Mouse (Mus musculus) heart, adult 2 months (tissue): ENCODE results near the gene Slbp. TPM values are rescaled to one million over a fixed set of nuclear protein-coding genes. Genes with fewer than 3 reads are reported as not detected.
A peak's percentile ranks its signal among the peaks of the same experiment; 100 is the strongest.

Source experiments
- DNase-seq, 2 experiments: peaks; one replicate each; pipeline ENCODE4 v3.0.0; 2021
- H3K27ac ChIP-seq: fragments of 200-600 bp; 2 replicates; pipeline ENCODE4 v1.8.1; 2022
- H3K27me3 ChIP-seq: fragments of 200-500 bp; 2 replicates; pipeline ENCODE4 v1.6.1; 2012; ENCODE audit warnings: mild to moderate bottlenecking, low read length, inconsistent platforms, mixed read lengths; ENCODE audit not compliant: control insufficient read depth, insufficient read depth
- H3K36me3 ChIP-seq: fragments of 200-500 bp; 2 replicates; pipeline ENCODE4 v1.6.1; 2012; ENCODE audit warnings: low read length, inconsistent platforms; ENCODE audit not compliant: control insufficient read depth, insufficient read depth
- H3K4me1 ChIP-seq: fragments of 200-500 bp; 2 replicates; pipeline ENCODE4 v1.6.1; 2011; ENCODE audit warnings: low read length; ENCODE audit not compliant: control insufficient read depth, insufficient read depth
- H3K4me3 ChIP-seq: fragments of 200-600 bp; 2 replicates; pipeline ENCODE4 v1.8.1; 2022
- H3K79me2 ChIP-seq: fragments of 200-500 bp; replicated peaks from 2 replicates; pipeline ENCODE4 v1.6.1; 2012; ENCODE audit warnings: mild to moderate bottlenecking, inconsistent platforms, low read length, moderate library complexity, mixed read lengths; ENCODE audit not compliant: control insufficient read depth, insufficient read depth
- H3K9ac ChIP-seq: fragments of 200-500 bp; 2 replicates; pipeline ENCODE4 v1.6.1; 2012; ENCODE audit warnings: low read depth, mild to moderate bottlenecking, control low read depth, inconsistent platforms, low read length, mixed read lengths
- CTCF ChIP-seq: fragments of 200-600 bp; IDR thresholded peaks from 2 replicates; pipeline ENCODE4 v1.8.1; 2022; ENCODE audit warnings: antibody characterized with exemption, mild to moderate bottlenecking, moderate library complexity
- EP300 ChIP-seq: fragments of 200-500 bp; IDR thresholded peaks from 2 replicates; pipeline ENCODE4 v1.6.1; 2011; ENCODE audit warnings: low read depth, low read length, control low read depth; ENCODE audit not compliant: insufficient read depth
- POLR2A ChIP-seq: fragments of 200-500 bp; IDR thresholded peaks from 2 replicates; pipeline ENCODE4 v1.6.1; 2011; ENCODE audit warnings: mild to moderate bottlenecking, low read depth, low read length, control low read depth; ENCODE audit not compliant: insufficient read depth
- WGBS: fragments of 180-500 bp; shearing (Covaris S2); methylation state at CpG from one replicate; pipeline ENCODE4 v1.1.7; 2018; 5-methylcytosine and 5-hydroxymethylcytosine counted together
- intact Hi-C: fragments of 180-260 bp; cut with DNase I; formaldehyde crosslinking; loops from one replicate; pipeline ENCODE4 v1.15.1; 2025
- long read RNA-seq: library from polyadenylated mRNA; stranded (forward); transcript quantifications from one replicate; pipeline ENCODE4 v2.0.0, GENCODE M21; 2021
- polyA plus RNA-seq: library from polyadenylated mRNA; depleted of rRNA; stranded (reverse); fragments of >200 nt; gene quantifications from 2 replicates; pipeline ENCODE4 v1.2.3, GENCODE M21; 2012; rRNA removed
- total RNA-seq, 2 experiments: library from RNA; stranded (reverse); gene quantifications; 2 replicates each; pipeline ENCODE4 v1.2.3; 2021

Slbp gene
- 10 to 100 TPM; 10.6 to 12.7 TPM for total RNA-seq
- 7.7 and 13.8 TPM in 2 replicates for polyA plus RNA-seq
- long read RNA-seq, transcript Slbp-201 (8 exons, 1,906 nt) = major isoform, 8 of 9 reads
- long read RNA-seq, partial matches to known transcripts = 1 of 9 reads
- long read RNA-seq, other reads (novel, unspliced or antisense) = 0 of 9 reads

DNA sequence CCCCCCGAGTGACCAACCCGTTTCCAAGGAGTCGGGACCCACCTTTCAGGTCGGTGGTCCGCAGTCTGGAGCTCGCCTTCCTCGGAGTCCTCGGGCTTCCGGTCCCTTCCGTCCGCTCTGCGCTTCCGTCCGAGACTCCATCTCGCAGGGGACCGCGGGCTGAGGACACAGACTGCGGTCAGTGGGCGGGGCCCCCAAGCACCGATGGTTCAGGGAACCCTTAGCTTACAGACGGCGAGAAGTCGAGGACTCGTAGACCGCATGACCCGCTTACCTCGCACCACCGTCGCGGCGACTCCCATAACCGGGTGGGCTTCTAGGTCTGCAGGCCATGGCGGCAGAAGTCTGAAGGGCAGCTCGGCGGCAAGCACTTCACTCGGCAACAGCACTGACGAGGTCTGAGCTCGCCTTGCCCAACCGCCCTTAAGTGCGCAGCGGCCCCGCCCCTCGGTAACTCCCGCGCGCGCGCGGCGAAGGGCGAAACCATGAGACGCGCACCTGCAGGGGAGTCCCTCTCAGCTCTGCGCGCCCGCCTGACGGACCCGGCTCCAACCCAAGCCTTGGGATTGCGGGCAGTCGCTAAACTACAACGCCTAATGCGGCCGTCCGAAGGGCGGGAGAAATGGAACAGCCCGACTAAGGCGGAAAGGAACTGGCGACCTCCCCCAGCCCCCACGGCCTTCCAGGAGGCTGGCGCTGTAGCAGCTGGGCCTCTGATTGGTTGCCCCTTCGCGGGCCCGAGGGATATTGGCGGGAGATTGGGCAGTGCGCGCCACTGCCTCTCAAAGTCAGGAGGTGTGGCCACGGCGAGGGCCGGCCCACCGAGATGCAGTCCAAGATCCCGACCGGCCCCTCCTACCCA lies at the start of gene Slbp:
TSS of gene Slbp (minus strand) at position 654 of the 862 bp plus-strand sequence.
- Histone ChIP-seq H3K4me3 (peak within 1 kb of the TSS; percentile 73), H3K4me1 (peaks cover 8% of the 10 kb centered on the region), H3K36me3 (peaks cover 11% of the 10 kb centered on the region; the same call in 1 of the 2 replicates), H3K9ac (peak within 1 kb of the TSS; percentile 65), H3K27ac (peak within 1 kb of the TSS; percentile 100), H3K27me3 (no peaks in the 10 kb centered on the region), H3K79me2 (no peaks in the 10 kb centered on the region)
- DNase-seq = peak; percentile 95 to 98
- WGBS = under 1% methylated on average over 82 of the region's 82 CpGs
- 0 out of 2 replicates have a peak, but pooled peaks have one; percentile 6 for TF ChIP-seq CTCF
- TF ChIP-seq EP300 = peak; percentile 27; the same call in 1 of the 2 replicates
- peak; percentile 99 for TF ChIP-seq POLR2A
- intact Hi-C loops = loop anchor here (2.0 to 10.0 kb wide), 3 partner anchors 21 to 713 kb away; partner anchors contain the start of genes Fam193a and Mxd4

DNA sequence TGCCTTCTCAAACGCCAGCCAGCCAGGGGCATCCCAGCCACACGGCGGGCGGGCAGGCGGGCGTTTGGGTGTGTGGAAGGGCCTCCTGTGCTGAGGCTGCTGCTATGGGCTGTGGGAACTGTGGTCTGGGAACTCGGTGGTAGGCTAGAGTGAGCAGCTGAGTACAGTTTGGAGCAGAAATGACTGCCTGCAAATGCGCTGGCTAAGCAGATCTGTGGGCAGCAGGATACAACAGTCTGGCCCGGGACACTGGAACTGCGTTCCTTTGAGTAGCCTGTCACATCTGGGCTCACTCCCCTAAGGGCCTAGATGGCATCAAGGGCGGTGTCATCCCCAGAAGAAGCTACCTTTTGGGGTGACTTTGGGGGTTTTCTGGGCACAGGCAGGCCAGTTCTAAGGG lies 49.5 kb upstream of the Slbp start:
- intact Hi-C loops = no loop called here
- Histone ChIP-seq H3K36me3 (no peaks in the 10 kb centered on the region), H3K4me3 (no peak overlapping the region), H3K4me1 (no peaks in the 10 kb centered on the region), H3K27ac (no peak overlapping the region), H3K9ac (no peak overlapping the region), H3K27me3 (no peaks in the 10 kb centered on the region), H3K79me2 (no peaks in the 10 kb centered on the region)
- TF ChIP-seq EP300 (no peak), POLR2A (no peak), CTCF (no peak)
- 90% methylated on average over 11 of the region's 11 CpGs for WGBS
- no peak for DNase-seq

DNA sequence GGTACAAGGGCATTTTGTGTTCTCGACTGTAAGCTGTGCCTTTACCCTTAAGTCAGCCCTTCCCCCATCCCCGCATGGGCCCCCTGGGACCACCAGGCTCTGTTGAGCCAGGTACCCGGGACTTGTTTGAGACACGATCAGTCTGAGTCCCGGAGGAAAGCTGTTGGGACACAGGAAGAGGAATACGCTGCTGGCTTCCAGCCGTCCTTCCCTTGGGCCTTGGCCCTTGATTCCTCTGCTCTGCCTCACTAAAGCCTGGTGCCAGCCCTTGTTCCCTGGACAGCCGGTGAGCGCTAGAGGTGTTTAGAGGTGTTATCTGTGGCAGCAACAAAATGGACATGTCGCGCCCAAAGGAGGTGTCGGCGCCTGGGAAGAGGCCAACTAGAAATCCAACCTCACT lies 47.6 kb upstream of the Slbp start:
- Histone ChIP-seq H3K27ac (no peak overlapping the region), H3K4me1 (no peaks in the 10 kb centered on the region), H3K36me3 (no peaks in the 10 kb centered on the region), H3K9ac (no peak overlapping the region), H3K4me3 (no peak overlapping the region), H3K79me2 (no peaks in the 10 kb centered on the region), H3K27me3 (no peaks in the 10 kb centered on the region)
- no peak for TF ChIP-seq POLR2A
- no peak for TF ChIP-seq EP300
- TF ChIP-seq CTCF = no peak
- intact Hi-C loops = no loop called here
- no peak for DNase-seq
- 15% methylated on average over 13 of the region's 13 CpGs for WGBS

DNA sequence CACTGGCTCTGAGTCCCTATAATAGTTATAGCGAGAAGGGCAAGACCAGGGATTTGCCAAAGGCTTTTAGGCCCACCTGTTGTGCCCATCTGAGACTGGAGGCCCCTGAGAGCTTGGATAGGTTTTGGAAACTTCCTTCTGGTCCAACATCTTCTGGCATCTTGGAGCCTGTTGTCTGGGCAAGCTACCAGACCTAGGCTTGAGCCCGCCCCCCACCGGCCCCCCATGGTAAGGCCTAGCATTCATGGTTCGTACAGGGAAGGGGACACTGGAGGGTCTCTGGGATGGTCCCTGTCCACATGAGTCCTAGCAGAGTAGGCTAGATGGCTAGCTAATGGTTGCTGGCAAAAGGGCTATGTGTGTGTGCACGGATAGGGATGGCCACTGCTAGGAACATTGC lies 46.3 kb upstream of the Slbp start:
- no peak overlapping the region for H3K4me3 ChIP-seq
- H3K9ac ChIP-seq = no peak overlapping the region
- no peaks in the 10 kb centered on the region for H3K4me1 ChIP-seq
- H3K27me3 ChIP-seq = no peaks in the 10 kb centered on the region
- no peaks in the 10 kb centered on the region for H3K36me3 ChIP-seq
- DNase-seq = no peak
- TF ChIP-seq EP300 (no peak), CTCF (no peak), POLR2A (no peak)
- WGBS = 94% methylated on average over 5 of the region's 5 CpGs
- intact Hi-C loops = loop anchor here (2.0 kb wide), 1 partner anchor 22 kb away; the partner anchor contains the start of gene Fgfr3
- H3K79me2 ChIP-seq = no peaks in the 10 kb centered on the region
- H3K27ac ChIP-seq = no peak overlapping the region

DNA sequence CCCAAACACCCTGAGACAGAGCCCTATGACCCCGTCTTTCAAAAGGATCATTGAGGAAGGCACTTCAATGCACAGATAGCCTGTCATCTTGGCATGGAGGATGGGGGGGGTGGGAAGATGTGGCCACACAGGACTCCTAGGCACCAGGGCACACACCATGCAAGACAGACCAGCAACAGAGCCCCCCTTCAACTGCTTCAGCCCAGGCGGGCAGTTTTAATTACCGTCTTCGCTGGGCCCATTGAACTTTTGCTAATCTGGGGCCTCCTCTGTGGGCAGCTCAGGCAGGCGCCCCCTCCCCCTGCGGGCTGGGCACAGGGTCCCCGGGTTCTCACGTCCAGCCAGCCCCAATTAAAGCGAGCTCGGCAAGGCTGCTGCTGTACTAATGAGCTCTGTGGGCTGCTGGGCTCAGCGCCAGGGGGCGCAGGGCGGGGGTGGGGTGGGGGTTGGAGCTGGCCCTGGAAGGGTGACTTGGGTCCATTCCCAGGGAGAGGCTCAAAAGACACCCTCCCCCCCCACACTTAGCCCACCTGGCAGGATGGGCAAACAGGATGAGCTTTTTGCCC lies 45.7 kb upstream of the Slbp start:
- Histone ChIP-seq H3K9ac (no peak overlapping the region), H3K79me2 (no peaks in the 10 kb centered on the region), H3K4me1 (no peaks in the 10 kb centered on the region), H3K36me3 (no peaks in the 10 kb centered on the region), H3K4me3 (no peak overlapping the region), H3K27ac (no peak overlapping the region), H3K27me3 (no peaks in the 10 kb centered on the region)
- intact Hi-C loops = loop anchor here (2.0 kb wide), 1 partner anchor 23 kb away; the partner anchor contains the start of gene Fgfr3
- WGBS = 55% methylated on average over 13 of the region's 13 CpGs
- DNase-seq = no peak
- TF ChIP-seq CTCF = no peak
- TF ChIP-seq EP300 = no peak
- no peak for TF ChIP-seq POLR2A
